Mouse (Mus musculus) megakaryocyte, embryonic 14.5 days (primary cell): ENCODE measurements around the gene Dst.

Source experiments
- FLI1 ChIP-seq: IDR thresholded peaks from 2 replicates; pipeline ENCODE4 v1.6.1; 2012; ENCODE audit warnings: low read length, inconsistent platforms, mixed read lengths
- GATA1 ChIP-seq: IDR thresholded peaks from 3 replicates; pipeline ENCODE4 v1.6.1; 2012; ENCODE audit warnings: mixed read lengths, low read length, inconsistent platforms, borderline replicate concordance

DNA sequence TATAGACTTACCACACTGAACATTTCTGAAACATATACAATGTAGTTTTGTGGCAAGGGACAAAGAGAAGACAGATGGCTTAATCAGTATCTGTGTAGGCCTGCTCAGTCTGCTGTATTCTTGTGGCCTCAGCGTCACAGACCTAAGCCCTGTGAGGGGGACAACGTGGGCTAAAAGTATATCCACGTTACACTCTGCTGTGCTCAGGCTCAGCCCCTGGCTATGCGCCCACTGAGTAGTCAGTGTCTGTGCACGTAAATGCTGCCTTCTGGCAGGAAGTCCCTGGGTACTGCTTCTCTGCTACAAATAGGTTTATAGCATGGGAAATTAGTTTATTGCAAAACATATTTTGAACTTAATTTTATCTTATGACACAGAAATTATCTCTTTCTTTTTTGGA, 186.3 kb downstream of the Dst start:
- TF ChIP-seq FLI1, result no peak
- TF ChIP-seq GATA1, result no peak
